Mouse (Mus musculus) kidney, embryonic 16.5 days (tissue): ENCODE results near the gene Rpap2. TPM values are rescaled to one million over a fixed set of nuclear protein-coding genes. Genes with fewer than 3 reads are reported as not detected.

Experiments used
- ATAC-seq: fragments of 200-750 bp; cut with Nextera tagmentation; 2 replicates; pipeline ENCODE4 v1.8.0; 2017; ENCODE audit warnings: moderate TSS enrichment; ENCODE audit not compliant: low FRiP score, low TSS enrichment
- H3K27ac ChIP-seq: fragments of 300-500 bp; sonication (generic); 2 replicates; pipeline ENCODE4 v1.5.1; 2014; ENCODE audit warnings: low read length
- H3K27me3 ChIP-seq: fragments of 300-500 bp; sonication (generic); 2 replicates; pipeline ENCODE4 v1.6.1; 2014; ENCODE audit warnings: low read length, control low read depth, mixed read lengths; ENCODE audit not compliant: insufficient read depth
- H3K36me3 ChIP-seq: fragments of 300-500 bp; sonication (generic); 2 replicates; pipeline ENCODE4 v1.6.1; 2014; ENCODE audit warnings: low read length, control low read depth, mixed read lengths; ENCODE audit not compliant: insufficient read depth
- H3K4me1 ChIP-seq: fragments of 300-500 bp; sonication (generic); 2 replicates; pipeline ENCODE4 v1.6.1; 2014; ENCODE audit warnings: low read length, control low read depth, mixed read lengths; ENCODE audit not compliant: insufficient read depth
- H3K4me2 ChIP-seq: fragments of 300-500 bp; sonication (generic); replicated peaks from 2 replicates; pipeline ENCODE4 v1.6.1; 2014; ENCODE audit warnings: low read depth, low read length
- H3K4me3 ChIP-seq: fragments of 300-500 bp; sonication (generic); 2 replicates; pipeline ENCODE4 v1.5.1; 2014; ENCODE audit warnings: mild to moderate bottlenecking, low read length
- H3K9ac ChIP-seq: fragments of 300-500 bp; sonication (generic); replicated peaks from 2 replicates; pipeline ENCODE4 v1.6.1; 2014; ENCODE audit warnings: low read length
- H3K9me3 ChIP-seq: fragments of 300-500 bp; sonication (generic); 2 replicates; pipeline ENCODE4 v1.6.1; 2016; ENCODE audit warnings: low read length, control low read depth
- WGBS: fragments of 180-500 bp; shearing (Covaris S2); extraction: QIAGEN DNeasy Blood & Tissue Kit; methylation state at CpG from one replicate; pipeline ENCODE4 v1.1.7; 2014; 5-methylcytosine and 5-hydroxymethylcytosine counted together
- polyA plus RNA-seq: library from polyadenylated mRNA; unstranded; fragments of >200 nt; fragmentation: Nextera tagmentation; extraction: Ambion mirVana; gene quantifications from 2 replicates; pipeline ENCODE4 v1.2.1, GENCODE M21; 2015

Gene Rpap2
- polyA plus RNA-seq: 17.2 and 18.6 TPM in 2 replicates

GRCm38 (mm10) chr5:107597301-107598077, at the start of gene Rpap2, which contains the start of gene Glmn:
Gene Rpap2, plus strand, starts transcription at chr5:107597373.
Gene Glmn, minus strand, starts transcription at chr5:107597888.
- WGBS: under 1% methylated on average over 43 of the region's 64 CpGs
- H3K4me2 ChIP-seq: peak within 1 kb of the TSS; percentile 76
- H3K4me3 ChIP-seq: peak within 1 kb of the TSS; percentile 83
- peaks cover 20% of the 10 kb centered on the region for H3K36me3 ChIP-seq
- ATAC-seq: peak; percentile 97
- no peaks in the 10 kb centered on the region for H3K27me3 ChIP-seq
- peak within 1 kb of the TSS; percentile 91 for H3K9ac ChIP-seq
- peak within 1 kb of the TSS; percentile 91 for H3K27ac ChIP-seq
- H3K4me1 ChIP-seq: peaks cover 5% of the 10 kb centered on the region; the same call in 1 of the 2 replicates
- H3K9me3 ChIP-seq: no peaks in the 10 kb centered on the region

- Histone ChIP-seq H3K4me2 (no peak overlapping the region), H3K4me1 (no peaks in the 10 kb centered on the region), H3K9ac (no peak overlapping the region), H3K4me3 (no peak overlapping the region), H3K27me3 (no peaks in the 10 kb centered on the region), H3K9me3 (no peaks in the 10 kb centered on the region), H3K27ac (no peak overlapping the region), H3K36me3 (peaks cover 20% of the 10 kb centered on the region; the same call in 1 of the 2 replicates)
- 87% methylated on average over 3 of the region's 3 CpGs for WGBS
- no peak for ATAC-seq
These were observed 49.2 kb upstream of the Rpap2 start for GRCm38 (mm10) chr5:107547955-107548354.

DNA sequence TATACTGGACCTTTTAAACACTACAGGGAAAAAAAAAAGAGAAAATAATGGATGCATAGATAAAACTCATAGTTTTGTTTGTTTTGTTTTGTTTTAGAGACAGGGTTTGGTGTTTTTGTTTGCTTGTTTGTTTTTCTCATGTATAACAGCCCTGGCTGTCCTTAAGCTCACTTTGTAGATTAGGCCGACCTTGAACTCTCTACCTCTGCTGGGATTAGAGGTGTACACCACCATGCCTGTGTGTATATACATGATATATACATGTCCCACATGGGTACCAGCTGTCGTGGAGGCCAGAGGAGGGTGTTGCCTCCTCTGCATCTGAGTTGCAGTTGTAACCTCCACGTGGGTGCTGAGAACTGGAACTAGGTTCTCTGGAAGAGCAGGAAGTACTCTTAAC, 48.7 kb upstream of the Rpap2 start:
- H3K4me1 ChIP-seq: no peaks in the 10 kb centered on the region
- ATAC-seq: no peak
- H3K36me3 ChIP-seq: peaks cover 22% of the 10 kb centered on the region; the same call in 1 of the 2 replicates
- H3K9ac ChIP-seq: no peak overlapping the region
- H3K4me2 ChIP-seq: no peak overlapping the region
- H3K27ac ChIP-seq: no peak overlapping the region
- no peaks in the 10 kb centered on the region for H3K27me3 ChIP-seq
- H3K4me3 ChIP-seq: no peak overlapping the region
- no peaks in the 10 kb centered on the region for H3K9me3 ChIP-seq
- WGBS: 88% methylated on average over 3 of the region's 3 CpGs

GRCm38 (mm10) chr5:107554336-107554735, 42.8 kb upstream of the Rpap2 start:
- whole genome bisulfite sequencing: 56% methylated on average over 5 of the region's 5 CpGs
- H3K4me2 ChIP-seq: no peak overlapping the region
- ATAC-seq: no peak
- H3K36me3 ChIP-seq: peaks cover 17% of the 10 kb centered on the region
- no peak overlapping the region for H3K27ac ChIP-seq
- no peaks in the 10 kb centered on the region for H3K9me3 ChIP-seq
- no peak overlapping the region for H3K4me3 ChIP-seq
- no peaks in the 10 kb centered on the region for H3K27me3 ChIP-seq
- no peak overlapping the region for H3K9ac ChIP-seq
- no peaks in the 10 kb centered on the region for H3K4me1 ChIP-seq

DNA sequence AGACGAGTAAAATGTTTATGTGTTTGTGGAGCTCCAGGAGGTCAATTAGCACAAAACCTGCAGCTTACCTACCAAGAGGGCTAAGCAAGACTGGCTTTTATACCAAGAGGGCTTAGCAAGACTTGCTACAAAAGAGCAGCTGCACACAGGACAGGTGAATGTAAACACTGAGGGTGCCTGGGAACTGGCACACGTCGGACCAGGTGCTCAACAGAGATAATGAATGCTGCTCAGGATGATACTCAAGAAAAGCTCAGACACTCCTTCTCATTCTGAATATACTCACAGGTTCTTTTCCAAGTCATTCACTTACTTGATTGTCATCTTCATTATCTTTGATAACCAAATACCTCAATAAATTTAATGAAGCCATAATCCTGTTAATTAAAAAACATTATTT, 40.2 kb upstream of the Rpap2 start:
- Histone ChIP-seq H3K27ac (no peak overlapping the region), H3K4me1 (no peaks in the 10 kb centered on the region), H3K9ac (no peak overlapping the region), H3K4me2 (no peak overlapping the region), H3K4me3 (no peak overlapping the region), H3K27me3 (no peaks in the 10 kb centered on the region), H3K36me3 (peaks cover 18% of the 10 kb centered on the region), H3K9me3 (no peaks in the 10 kb centered on the region)
- no peak for ATAC-seq
- 87% methylated on average over 3 of the region's 3 CpGs for WGBS

DNA sequence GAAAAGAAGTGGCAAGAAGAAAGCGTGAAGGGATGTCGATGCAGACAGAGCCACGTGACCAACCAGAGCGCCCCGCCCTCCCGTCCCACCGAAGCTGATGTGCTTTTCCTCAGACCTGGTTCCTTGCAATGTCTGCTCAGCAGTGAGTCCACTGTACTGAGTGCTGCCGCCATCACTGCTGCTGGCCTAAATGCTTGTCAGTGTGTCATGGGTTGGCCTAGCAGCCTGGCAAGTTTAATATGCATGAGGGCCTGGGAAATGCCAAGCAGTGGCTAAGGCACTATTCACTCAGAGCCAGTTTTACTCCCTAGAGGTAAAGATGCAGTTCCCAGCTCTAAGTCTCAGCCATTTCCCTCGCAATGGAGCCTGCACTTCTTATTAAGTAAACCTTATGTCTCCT, 28.0 kb upstream of the Rpap2 start:
- H3K27ac ChIP-seq: no peak overlapping the region
- no peaks in the 10 kb centered on the region for H3K4me1 ChIP-seq
- ATAC-seq: no peak
- 96% methylated on average over 9 of the region's 9 CpGs for WGBS
- H3K36me3 ChIP-seq: peaks cover 46% of the 10 kb centered on the region
- H3K9me3 ChIP-seq: no peaks in the 10 kb centered on the region
- no peak overlapping the region for H3K9ac ChIP-seq
- H3K4me3 ChIP-seq: no peak overlapping the region
- H3K27me3 ChIP-seq: no peaks in the 10 kb centered on the region
- H3K4me2 ChIP-seq: no peak overlapping the region

DNA sequence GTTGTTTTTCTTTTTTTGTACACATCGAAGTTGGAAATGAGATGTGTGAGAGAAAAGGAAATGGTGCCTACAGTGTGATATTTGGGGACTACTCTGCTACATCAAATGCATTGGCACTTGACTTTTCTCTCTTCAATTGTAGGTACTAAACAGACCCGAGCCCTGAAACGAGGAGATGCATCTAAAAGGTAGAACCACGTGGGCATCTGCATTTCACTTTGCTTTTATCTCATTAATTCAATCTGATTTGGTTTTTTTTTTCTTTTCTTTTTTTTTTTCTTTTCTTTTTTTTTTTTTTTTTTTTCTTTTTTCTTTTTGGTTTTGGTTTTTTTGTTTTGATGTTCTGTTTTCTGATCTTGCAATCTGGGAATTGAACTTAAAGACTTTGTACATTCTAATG, 1.2 kb downstream of the Rpap2 start:
- no peaks in the 10 kb centered on the region for H3K27me3 ChIP-seq
- H3K36me3 ChIP-seq: peaks cover 21% of the 10 kb centered on the region
- WGBS: 13% methylated on average over 4 of the region's 4 CpGs
- peak overlapping the region; percentile 85; the same call in 1 of the 2 replicates for H3K9ac ChIP-seq
- H3K4me2 ChIP-seq: peak overlapping the region; percentile 76
- peaks cover 5% of the 10 kb centered on the region; the same call in 1 of the 2 replicates for H3K4me1 ChIP-seq
- ATAC-seq: no peak
- no peak overlapping the region; the same call in 1 of the 2 replicates for H3K27ac ChIP-seq
- no peaks in the 10 kb centered on the region for H3K9me3 ChIP-seq
- H3K4me3 ChIP-seq: peak overlapping the region; percentile 83

- no peak overlapping the region for H3K4me2 ChIP-seq
- H3K27ac ChIP-seq: no peak overlapping the region
- H3K9ac ChIP-seq: no peak overlapping the region
- H3K27me3 ChIP-seq: no peaks in the 10 kb centered on the region
- H3K4me1 ChIP-seq: no peaks in the 10 kb centered on the region
- peaks cover 20% of the 10 kb centered on the region for H3K36me3 ChIP-seq
- H3K4me3 ChIP-seq: no peak overlapping the region
- ATAC-seq: peak; percentile 46; the same call in 1 of the 2 replicates
- 5% methylated on average over 2 of the region's 2 CpGs for WGBS
- no peaks in the 10 kb centered on the region for H3K9me3 ChIP-seq
These were observed 14.1 kb downstream of the Rpap2 start for GRCm38 (mm10) chr5:107611224-107611623.

- H3K4me3 ChIP-seq: no peak overlapping the region
- no peaks in the 10 kb centered on the region for H3K9me3 ChIP-seq
- no peak overlapping the region for H3K27ac ChIP-seq
- H3K27me3 ChIP-seq: no peaks in the 10 kb centered on the region
- ATAC-seq: no peak
- WGBS: 73% methylated on average over 6 of the region's 6 CpGs
- H3K36me3 ChIP-seq: peaks cover 26% of the 10 kb centered on the region
- no peak overlapping the region for H3K9ac ChIP-seq
- H3K4me2 ChIP-seq: no peak overlapping the region
- H3K4me1 ChIP-seq: no peaks in the 10 kb centered on the region
These were observed 20.8 kb downstream of the Rpap2 start for GRCm38 (mm10) chr5:107617986-107618385.

DNA sequence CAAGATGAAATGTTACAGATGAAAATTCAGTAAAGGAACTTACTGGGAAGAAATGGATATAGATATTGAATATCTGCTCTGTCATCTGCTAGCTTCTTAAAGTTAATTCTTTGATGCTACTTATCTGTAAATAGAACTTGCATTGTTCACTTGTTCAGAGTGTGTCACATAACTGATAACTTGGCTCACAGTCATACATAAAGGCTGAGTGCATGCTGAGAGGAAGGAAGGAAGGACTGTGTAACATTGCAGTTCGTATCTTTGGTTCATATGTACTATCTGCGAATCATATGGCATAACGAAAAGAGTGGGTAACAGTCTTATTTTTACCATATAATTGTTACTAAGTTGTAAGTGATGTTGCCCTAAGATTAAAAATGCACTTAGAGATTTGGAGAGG, 24.2 kb downstream of the Rpap2 start:
- no peak overlapping the region for H3K4me2 ChIP-seq
- no peaks in the 10 kb centered on the region for H3K9me3 ChIP-seq
- no peaks in the 10 kb centered on the region for H3K4me1 ChIP-seq
- no peak overlapping the region for H3K9ac ChIP-seq
- no peak for ATAC-seq
- H3K27ac ChIP-seq: no peak overlapping the region
- no peaks in the 10 kb centered on the region for H3K27me3 ChIP-seq
- peaks cover 17% of the 10 kb centered on the region; the same call in 1 of the 2 replicates for H3K36me3 ChIP-seq
- no peak overlapping the region for H3K4me3 ChIP-seq
- WGBS: 95% methylated on average over 3 of the region's 3 CpGs
